In the genomic region with DNA sequence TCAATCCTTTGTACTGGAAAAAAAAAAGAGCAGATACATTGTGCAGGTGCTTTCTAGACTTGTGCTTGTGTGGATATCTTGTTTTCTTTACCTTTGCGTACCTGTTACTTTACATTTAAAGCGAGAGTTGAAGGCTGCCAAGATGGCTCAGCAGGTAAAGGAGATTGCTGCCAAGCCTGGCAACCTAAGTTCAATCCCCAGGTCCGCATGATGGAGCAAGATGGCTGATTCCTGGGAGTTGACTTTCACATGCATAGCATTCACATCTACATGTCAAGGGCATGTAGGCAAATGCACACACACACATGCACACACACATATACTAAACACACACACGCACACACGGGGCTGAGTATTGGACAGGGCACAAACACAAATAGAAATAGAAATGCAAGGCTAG, we compare ENCODE assay signal across 30 mouse cellular contexts.
"Had no signal": no experiment of that assay in that cellular context is flagged by ENCODE, and none has a peak within 500 bp of the region (broad histone marks: within the 10 kb centered on the region; RNA-seq: fewer than 3 reads in every experiment).

No protein-coding gene starts in this region.

- H3K9ac ChIP-seq: limb, embryonic 12.5 days; limb, embryonic 13.5 days; limb, embryonic 15.5 days; liver, embryonic 12.5 days; liver, embryonic 13.5 days; liver, embryonic 14.5 days; liver, embryonic 15.5 days; liver, postnatal 0 days; lung, embryonic 14.5 days; lung, embryonic 15.5 days; midbrain, embryonic 12.5 days; midbrain, embryonic 15.5 days had no signal

- H3K36me3 ChIP-seq: limb, embryonic 10.5 days; limb, embryonic 12.5 days; limb, embryonic 13.5 days; limb, embryonic 15.5 days; liver, embryonic 12.5 days; liver, embryonic 13.5 days; liver, embryonic 15.5 days; lung, embryonic 15.5 days; midbrain, embryonic 10.5 days; midbrain, embryonic 12.5 days; midbrain, embryonic 15.5 days had no signal

- H3K9me3 ChIP-seq: limb, embryonic 10.5 days; limb, embryonic 12.5 days; limb, embryonic 13.5 days; limb, embryonic 15.5 days; liver, embryonic 12.5 days; liver, embryonic 13.5 days; liver, embryonic 15.5 days; lung, embryonic 15.5 days; megakaryocyte, embryonic 14.5 days; midbrain, embryonic 10.5 days; midbrain, embryonic 12.5 days; midbrain, embryonic 15.5 days had no signal

- H3K4me2 ChIP-seq: limb, embryonic 12.5 days; limb, embryonic 13.5 days; limb, embryonic 15.5 days; liver, embryonic 11.5 days; liver, embryonic 12.5 days; liver, embryonic 13.5 days; liver, embryonic 15.5 days; lung, embryonic 14.5 days; lung, embryonic 15.5 days; midbrain, embryonic 12.5 days; midbrain, embryonic 15.5 days had no signal

- H3K4me1 ChIP-seq: lung, embryonic 15.5 days; midbrain, embryonic 10.5 days; midbrain, embryonic 15.5 days had no signal

- ATAC-seq: liver, embryonic 12.5 days; liver, postnatal 0 days; lung, postnatal 0 days; midbrain, embryonic 15.5 days; midbrain, embryonic 16.5 days had no signal

- H3K27me3 ChIP-seq: limb, embryonic 12.5 days; limb, embryonic 13.5 days; limb, embryonic 15.5 days; liver, embryonic 12.5 days; liver, embryonic 13.5 days; liver, embryonic 15.5 days; lung, embryonic 15.5 days; midbrain, embryonic 15.5 days had no signal

- DNase-seq: left cerebral cortex, postnatal 4 days; liver; liver, embryonic 13.5 days; liver, postnatal 0 days; lung, adult 18-20 months; lung, adult 2 months; lung, embryonic 14.5 days; lung, postnatal 10 days; lung, postnatal 14 days; lung, postnatal 36 days; lung, postnatal 4 days; midbrain, embryonic 14.5 days had no signal

- H3K27ac ChIP-seq: left cerebral cortex, adult 2 months; limb, embryonic 10.5 days; limb, embryonic 12.5 days; limb, embryonic 13.5 days; limb, embryonic 15.5 days; liver, embryonic 12.5 days; liver, embryonic 13.5 days; liver, embryonic 14.5 days; liver, embryonic 15.5 days; lung, embryonic 15.5 days; macrophage; midbrain, embryonic 10.5 days; midbrain, embryonic 12.5 days; midbrain, embryonic 15.5 days had no signal

- H3K4me3 ChIP-seq: left cerebral cortex, adult 2 months; limb, embryonic 10.5 days; limb, embryonic 12.5 days; limb, embryonic 13.5 days; limb, embryonic 15.5 days; liver, embryonic 12.5 days; liver, embryonic 13.5 days; liver, embryonic 15.5 days; lung, embryonic 15.5 days; megakaryocyte, embryonic 14.5 days; midbrain, embryonic 10.5 days; midbrain, embryonic 12.5 days; midbrain, embryonic 15.5 days; myocyte had no signal
